Mouse (Mus musculus) neural tube, embryonic 11.5 days (tissue): ENCODE measurements around the gene Traf7. TPM values are rescaled to one million over a fixed set of nuclear protein-coding genes. Genes with fewer than 3 reads are reported as not detected.

Source experiments
- ATAC-seq: fragments of 200-750 bp; cut with Nextera tagmentation; 2 replicates; pipeline ENCODE4 v1.8.0; 2017; ENCODE audit warnings: moderate number of reproducible peaks, mild to moderate bottlenecking, moderate TSS enrichment, moderate library complexity; ENCODE audit not compliant: insufficient read depth, low FRiP score, low TSS enrichment
- DNase-seq: peaks from one replicate; pipeline ENCODE4 v3.0.0-alpha.2; 2015; ENCODE audit warnings: low spot score
- H3K27ac ChIP-seq: fragments of 300-500 bp; sonication (generic); 2 replicates; pipeline ENCODE4 v1.5.1; 2014; ENCODE audit warnings: low read depth, mild to moderate bottlenecking, low read length
- H3K27me3 ChIP-seq: fragments of 300-500 bp; sonication (generic); 2 replicates; pipeline ENCODE4 v1.6.1; 2014; ENCODE audit warnings: mild to moderate bottlenecking, low read length, mixed read lengths; ENCODE audit not compliant: control insufficient read depth, insufficient read depth
- H3K36me3 ChIP-seq: fragments of 300-500 bp; sonication (generic); 2 replicates; pipeline ENCODE4 v1.6.1; 2014; ENCODE audit warnings: mild to moderate bottlenecking, low read length, moderate library complexity, mixed read lengths; ENCODE audit not compliant: control insufficient read depth, insufficient read depth
- H3K4me1 ChIP-seq: fragments of 300-500 bp; sonication (generic); 2 replicates; pipeline ENCODE4 v1.6.1; 2014; ENCODE audit warnings: low read length, mixed read lengths; ENCODE audit not compliant: control insufficient read depth, insufficient read depth
- H3K4me2 ChIP-seq: fragments of 300-500 bp; sonication (generic); 2 replicates; pipeline ENCODE4 v1.6.1; 2014; ENCODE audit warnings: low read depth, mild to moderate bottlenecking, moderate library complexity
- H3K4me3 ChIP-seq: fragments of 300-500 bp; sonication (generic); 2 replicates; pipeline ENCODE4 v1.5.1; 2014; ENCODE audit warnings: low read depth, low read length
- H3K9ac ChIP-seq: fragments of 300-500 bp; sonication (generic); 2 replicates; pipeline ENCODE4 v1.6.1; 2014; ENCODE audit warnings: mild to moderate bottlenecking, low read length
- H3K9me3 ChIP-seq: fragments of 300-500 bp; sonication (generic); 2 replicates; pipeline ENCODE4 v1.6.1; 2016; ENCODE audit warnings: low read length; ENCODE audit not compliant: control insufficient read depth
- WGBS: fragments of 180-500 bp; shearing (Covaris S2); extraction: QIAGEN DNeasy Blood & Tissue Kit; methylation state at CpG from one replicate; pipeline ENCODE4 v1.1.7; 2014; 5-methylcytosine and 5-hydroxymethylcytosine counted together
- polyA plus RNA-seq: library from polyadenylated mRNA; unstranded; fragments of >200 nt; fragmentation: Nextera tagmentation; extraction: Ambion mirVana; gene quantifications from 2 replicates; pipeline ENCODE4 v1.2.1, GENCODE M21; 2014

Traf7 gene
- polyA plus RNA-seq, 1 experiment from 2014 or later: 88.1 TPM

- H3K27ac ChIP-seq: no peak overlapping the region
Observed at GRCm38 (mm10) chr17:24537536-24537935, 9.8 kb upstream of the Traf7 start.

GRCm38 (mm10) chr17:24535300-24535699, 7.6 kb upstream of the Traf7 start:
- Histone ChIP-seq H3K9ac (no peak overlapping the region), H3K36me3 (peaks cover 2% of the 10 kb centered on the region; the same call in 1 of the 2 replicates), H3K27ac (no peak overlapping the region), H3K27me3 (no peaks in the 10 kb centered on the region), H3K4me2 (no peak overlapping the region), H3K4me1 (peaks cover 11% of the 10 kb centered on the region), H3K4me3 (no peak overlapping the region), H3K9me3 (no peaks in the 10 kb centered on the region)
- DNase-seq: no peak
- ATAC-seq: no peak
- 58% methylated on average over 5 of the region's 5 CpGs for WGBS

More at GRCm38 (mm10) chr17:24537536-24537935, 9.8 kb upstream of the Traf7 start:
- Histone ChIP-seq H3K9ac (no peak overlapping the region), H3K36me3 (no peaks in the 10 kb centered on the region; the same call in 1 of the 2 replicates), H3K4me2 (no peak overlapping the region), H3K4me3 (no peak overlapping the region), H3K4me1 (peaks cover 5% of the 10 kb centered on the region), H3K9me3 (no peaks in the 10 kb centered on the region), H3K27me3 (no peaks in the 10 kb centered on the region)
- ATAC-seq (no peak), DNase-seq (peak; percentile 6)
- 57% methylated on average over 3 of the region's 3 CpGs for WGBS

GRCm38 (mm10) chr17:24534160-24534718, 6.5 kb upstream of the Traf7 start, which contains the start of gene Rab26:
Rab26 (minus strand) TSS chr17:24534210.
- no peak for DNase-seq
- Histone ChIP-seq H3K4me3 (peak within 1 kb of the TSS; percentile 16; the same call in 1 of the 2 replicates), H3K4me2 (peak within 1 kb of the TSS; percentile 45), H3K27me3 (no peaks in the 10 kb centered on the region), H3K9ac (peak within 1 kb of the TSS; percentile 19; the same call in 1 of the 2 replicates), H3K4me1 (peaks cover 22% of the 10 kb centered on the region), H3K9me3 (no peaks in the 10 kb centered on the region), H3K27ac (no peak within 1 kb of the TSS), H3K36me3 (peaks cover 6% of the 10 kb centered on the region; the same call in 1 of the 2 replicates)
- no peak for ATAC-seq
- WGBS: 92% methylated on average over 8 of the region's 8 CpGs

- Histone ChIP-seq H3K4me2 (peak overlapping the region; percentile 45), H3K4me3 (peak overlapping the region; percentile 16; the same call in 1 of the 2 replicates), H3K9ac (peak overlapping the region; percentile 19; the same call in 1 of the 2 replicates), H3K27me3 (no peaks in the 10 kb centered on the region), H3K9me3 (no peaks in the 10 kb centered on the region), H3K4me1 (peaks cover 28% of the 10 kb centered on the region), H3K36me3 (peaks cover 6% of the 10 kb centered on the region; the same call in 1 of the 2 replicates), H3K27ac (no peak overlapping the region)
- ATAC-seq: peak; percentile 58; the same call in 1 of the 2 replicates
- 7% methylated on average over 53 of the region's 53 CpGs for WGBS
- peak; percentile 84 for DNase-seq
Observed at GRCm38 (mm10) chr17:24533099-24533992, 5.6 kb upstream of the Traf7 start.

GRCm38 (mm10) chr17:24532045-24532444, 4.3 kb upstream of the Traf7 start:
- H3K27ac ChIP-seq: no peak overlapping the region
- ATAC-seq (no peak), DNase-seq (no peak)
- H3K36me3 ChIP-seq: peaks cover 6% of the 10 kb centered on the region; the same call in 1 of the 2 replicates
- WGBS: 73% methylated on average over 7 of the region's 7 CpGs
- H3K9me3 ChIP-seq: no peaks in the 10 kb centered on the region
- no peak overlapping the region for H3K4me2 ChIP-seq
- peaks cover 28% of the 10 kb centered on the region for H3K4me1 ChIP-seq
- H3K27me3 ChIP-seq: no peaks in the 10 kb centered on the region
- no peak overlapping the region for H3K4me3 ChIP-seq
- H3K9ac ChIP-seq: no peak overlapping the region

GRCm38 (mm10) chr17:24531064-24531463, 3.3 kb upstream of the Traf7 start:
- DNase-seq (no peak), ATAC-seq (no peak)
- H3K4me3 ChIP-seq: no peak overlapping the region
- no peak overlapping the region for H3K9ac ChIP-seq
- H3K27ac ChIP-seq: no peak overlapping the region
- no peak overlapping the region for H3K4me2 ChIP-seq
- H3K4me1 ChIP-seq: peaks cover 34% of the 10 kb centered on the region
- H3K36me3 ChIP-seq: peaks cover 6% of the 10 kb centered on the region; the same call in 1 of the 2 replicates
- 65% methylated on average over 3 of the region's 3 CpGs for WGBS
- H3K27me3 ChIP-seq: no peaks in the 10 kb centered on the region
- H3K9me3 ChIP-seq: no peaks in the 10 kb centered on the region

GRCm38 (mm10) chr17:24530361-24531050, 2.8 kb upstream of the Traf7 start:
- WGBS: 22% methylated on average over 8 of the region's 8 CpGs
- Histone ChIP-seq H3K27me3 (no peaks in the 10 kb centered on the region), H3K4me3 (no peak overlapping the region), H3K4me2 (peak overlapping the region; percentile 82), H3K4me1 (peaks cover 34% of the 10 kb centered on the region), H3K9me3 (no peaks in the 10 kb centered on the region), H3K36me3 (peaks cover 6% of the 10 kb centered on the region; the same call in 1 of the 2 replicates), H3K27ac (no peak overlapping the region), H3K9ac (peak overlapping the region; percentile 52)
- ATAC-seq (no peak), DNase-seq (no peak)

- Histone ChIP-seq H3K27ac (peak overlapping the region; percentile 24; the same call in 1 of the 2 replicates), H3K9ac (peak overlapping the region; percentile 52), H3K4me2 (peak overlapping the region; percentile 82), H3K27me3 (no peaks in the 10 kb centered on the region), H3K36me3 (peaks cover 6% of the 10 kb centered on the region; the same call in 1 of the 2 replicates), H3K4me3 (peak overlapping the region; percentile 84), H3K9me3 (no peaks in the 10 kb centered on the region), H3K4me1 (peaks cover 34% of the 10 kb centered on the region)
- DNase-seq (no peak), ATAC-seq (no peak)
- 24% methylated on average over 5 of the region's 5 CpGs for WGBS
Observed at GRCm38 (mm10) chr17:24529883-24530282, 2.1 kb upstream of the Traf7 start.
